Mouse (Mus musculus) megakaryocyte, embryonic 14.5 days (primary cell): Measurements from ENCODE around the gene Zscan2. TPM values are rescaled to one million over a fixed set of nuclear protein-coding genes. Genes with fewer than 3 reads are reported as not detected.
A peak's percentile ranks its signal among the peaks of the same experiment; 100 is the strongest.

Experiments
- H3K27me3 ChIP-seq: replicated peaks from 2 replicates; pipeline ENCODE3; 2012; ENCODE audit warnings: inconsistent platforms
- H3K36me3 ChIP-seq: replicated peaks from 2 replicates; pipeline ENCODE3; 2012; ENCODE audit warnings: low read length, inconsistent platforms, mixed read lengths
- H3K4me1 ChIP-seq: 2 replicates; pipeline ENCODE4 v1.6.1; 2012; ENCODE audit warnings: inconsistent platforms
- H3K4me3 ChIP-seq: replicated peaks from 2 replicates; pipeline ENCODE3; 2012; ENCODE audit warnings: moderate library complexity, mild to moderate bottlenecking, inconsistent platforms
- H3K9me3 ChIP-seq: 2 replicates; pipeline ENCODE4 v1.6.1; 2012; ENCODE audit warnings: inconsistent platforms
- FLI1 ChIP-seq: IDR thresholded peaks from 2 replicates; pipeline ENCODE4 v1.6.1; 2012; ENCODE audit warnings: low read length, inconsistent platforms, mixed read lengths
- GATA1 ChIP-seq: IDR thresholded peaks from 3 replicates; pipeline ENCODE4 v1.6.1; 2012; ENCODE audit warnings: mixed read lengths, low read length, inconsistent platforms, borderline replicate concordance
- polyA plus RNA-seq: library from polyadenylated mRNA; stranded (reverse); fragments of >175 nt; gene quantifications from 2 replicates; pipeline ENCODE4 v1.2.3, GENCODE M21; 2012; ENCODE audit warnings: low replicate concordance; ENCODE audit not compliant: insufficient read depth

Gene Zscan2
- polyA plus RNA-seq, 1 experiment, result 3.6 TPM

DNA sequence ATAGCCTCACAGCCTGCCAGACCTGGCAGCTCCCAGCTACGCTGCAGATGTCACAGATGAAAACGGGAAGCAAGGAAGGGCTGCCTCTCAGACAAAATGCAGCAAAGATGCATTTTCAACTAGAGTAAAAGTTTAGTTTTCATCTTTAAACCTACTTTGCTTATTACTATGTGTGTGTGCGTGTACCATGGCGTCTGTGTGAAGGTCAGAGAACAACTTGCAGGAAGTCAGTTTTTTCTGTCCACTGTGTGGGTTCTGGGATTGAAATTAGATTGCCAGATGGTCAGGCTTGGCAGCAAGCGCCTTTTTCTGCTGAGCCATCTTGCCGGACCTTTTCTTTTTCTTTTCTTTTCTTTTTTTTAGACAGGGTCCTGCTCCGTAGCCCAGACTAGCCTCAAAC, 33.5 kb downstream of the Zscan2 start:
- H3K9me3 ChIP-seq, result no peaks in the 10 kb centered on the region
- no peaks in the 10 kb centered on the region for H3K27me3 ChIP-seq
- H3K36me3 ChIP-seq, result peaks cover 93% of the 10 kb centered on the region
- no peak overlapping the region for H3K4me3 ChIP-seq
- TF ChIP-seq GATA1 (no peak), FLI1 (no peak)
- H3K4me1 ChIP-seq, result peaks cover 62% of the 10 kb centered on the region

DNA sequence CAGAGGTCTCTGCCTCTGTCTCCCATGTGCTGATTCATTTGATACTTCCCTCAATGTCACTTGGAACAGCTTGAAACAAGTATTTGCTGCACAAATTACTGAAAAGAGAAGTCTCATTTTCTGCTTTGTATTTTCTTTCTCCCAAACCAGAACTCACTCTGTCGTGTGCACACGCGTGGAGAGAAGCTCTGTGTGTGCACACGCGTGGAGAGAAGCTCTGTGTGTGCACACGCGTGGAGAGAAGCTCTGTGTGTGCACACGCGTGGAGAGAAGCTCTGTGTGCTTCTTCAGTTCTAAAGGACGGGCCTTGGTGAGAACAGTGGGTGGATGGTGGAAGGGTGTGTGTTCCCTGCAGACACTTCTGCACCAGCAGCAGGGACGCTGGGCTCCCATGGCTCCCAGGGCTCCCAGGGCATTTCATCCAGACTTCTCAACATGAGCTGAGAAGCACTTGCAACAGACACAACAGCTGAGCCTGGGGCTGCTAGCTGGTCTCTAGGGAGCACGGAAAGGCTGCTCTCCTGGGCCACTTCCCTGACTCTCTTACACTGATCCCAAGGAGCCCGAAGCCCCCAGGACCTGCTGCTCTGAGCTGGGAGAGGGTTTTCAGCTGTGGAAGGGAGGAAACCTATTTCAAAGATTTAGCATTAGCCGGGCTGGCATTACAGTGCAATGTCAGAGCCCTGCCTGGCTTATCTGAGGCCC, 34.2 kb downstream of the Zscan2 start:
- Histone ChIP-seq H3K36me3 (peaks cover 90% of the 10 kb centered on the region), H3K27me3 (no peaks in the 10 kb centered on the region), H3K4me3 (no peak overlapping the region), H3K4me1 (peaks cover 61% of the 10 kb centered on the region), H3K9me3 (no peaks in the 10 kb centered on the region)
- no peak for TF ChIP-seq FLI1
- TF ChIP-seq GATA1, result no peak

DNA sequence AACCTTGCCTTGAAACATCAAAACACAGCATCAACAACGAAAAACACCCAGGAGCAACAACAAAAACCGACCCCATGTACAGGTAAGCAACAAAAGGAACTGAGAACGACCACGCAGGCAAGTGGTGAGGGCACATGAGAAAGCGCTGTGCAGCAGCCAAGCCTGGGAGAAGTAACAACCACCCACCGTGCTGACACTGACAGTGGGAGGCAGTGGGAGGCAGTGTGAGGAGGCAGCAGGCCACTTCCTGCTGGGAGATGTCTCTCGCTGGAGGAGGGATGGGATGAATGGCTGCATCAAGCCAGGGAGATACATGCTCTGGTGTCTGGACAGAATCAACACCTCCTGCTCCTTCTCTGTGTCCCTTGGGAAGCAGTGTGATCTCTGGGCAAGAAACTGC, 36.4 kb downstream of the Zscan2 start:
- Histone ChIP-seq H3K36me3 (peaks cover 73% of the 10 kb centered on the region), H3K4me3 (peak overlapping the region; percentile 77), H3K27me3 (no peaks in the 10 kb centered on the region), H3K9me3 (no peaks in the 10 kb centered on the region), H3K4me1 (peaks cover 66% of the 10 kb centered on the region)
- no peak for TF ChIP-seq FLI1
- no peak for TF ChIP-seq GATA1

DNA sequence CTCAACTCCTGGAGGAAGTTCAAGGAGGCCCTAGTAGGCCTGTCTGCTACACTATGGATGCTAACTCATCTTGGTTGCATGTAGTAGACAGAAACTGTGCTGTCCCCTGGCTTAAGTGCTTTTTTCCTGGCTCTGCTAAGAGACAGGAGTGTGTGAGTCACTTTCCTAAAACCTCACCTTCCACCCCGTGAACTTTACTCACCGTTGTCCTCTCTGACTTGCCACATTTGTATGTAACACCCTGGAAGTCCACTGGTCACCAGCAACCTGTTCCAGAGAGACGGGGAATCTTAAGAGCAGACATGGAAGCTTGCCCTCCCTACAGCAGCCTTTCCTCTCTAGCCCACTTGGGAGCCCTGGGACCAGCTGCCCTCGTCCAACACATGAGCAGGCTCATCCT, 37.0 kb downstream of the Zscan2 start:
- Histone ChIP-seq H3K4me1 (peaks cover 66% of the 10 kb centered on the region), H3K9me3 (no peaks in the 10 kb centered on the region), H3K4me3 (no peak overlapping the region), H3K27me3 (no peaks in the 10 kb centered on the region), H3K36me3 (peaks cover 67% of the 10 kb centered on the region)
- TF ChIP-seq GATA1 (no peak), FLI1 (no peak)

DNA sequence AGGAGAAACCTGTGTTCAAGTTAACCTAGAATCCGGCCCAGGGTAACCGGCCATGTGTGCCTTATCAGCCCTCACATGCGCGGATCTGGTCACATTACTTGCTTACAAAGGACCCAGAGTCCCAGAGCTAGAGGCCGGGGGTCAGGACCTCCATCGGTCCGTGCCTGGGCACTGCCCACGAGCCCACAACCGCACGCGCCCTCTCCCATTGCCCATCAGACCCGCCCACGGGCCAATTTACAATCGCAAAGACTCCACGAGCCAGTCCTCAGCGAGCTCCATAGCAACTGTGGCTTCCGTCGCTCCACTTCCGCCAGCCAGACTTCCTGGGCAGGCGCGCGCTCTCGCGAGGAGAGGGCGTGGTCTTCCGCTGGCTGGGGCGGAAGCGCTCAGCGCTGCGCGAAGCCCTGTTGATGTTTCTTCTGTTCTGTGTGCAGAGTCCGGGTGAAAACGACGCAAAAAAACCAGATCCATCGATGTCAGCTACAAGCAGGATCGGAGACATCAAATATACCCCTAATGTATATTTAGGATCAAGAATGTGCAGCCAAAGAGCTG, 40.3 kb downstream of the Zscan2 start, which contains the start of gene Wdr73:
Gene Wdr73, minus strand, starts transcription at position 326 of the 558 bp plus-strand sequence.
- Histone ChIP-seq H3K27me3 (no peaks in the 10 kb centered on the region), H3K36me3 (peaks cover 57% of the 10 kb centered on the region), H3K4me1 (peaks cover 73% of the 10 kb centered on the region), H3K4me3 (peak within 1 kb of the TSS; percentile 96), H3K9me3 (no peaks in the 10 kb centered on the region)
- TF ChIP-seq FLI1, result peak; percentile 65; the same call in 1 of the 2 replicates
- TF ChIP-seq GATA1, result no peak

DNA sequence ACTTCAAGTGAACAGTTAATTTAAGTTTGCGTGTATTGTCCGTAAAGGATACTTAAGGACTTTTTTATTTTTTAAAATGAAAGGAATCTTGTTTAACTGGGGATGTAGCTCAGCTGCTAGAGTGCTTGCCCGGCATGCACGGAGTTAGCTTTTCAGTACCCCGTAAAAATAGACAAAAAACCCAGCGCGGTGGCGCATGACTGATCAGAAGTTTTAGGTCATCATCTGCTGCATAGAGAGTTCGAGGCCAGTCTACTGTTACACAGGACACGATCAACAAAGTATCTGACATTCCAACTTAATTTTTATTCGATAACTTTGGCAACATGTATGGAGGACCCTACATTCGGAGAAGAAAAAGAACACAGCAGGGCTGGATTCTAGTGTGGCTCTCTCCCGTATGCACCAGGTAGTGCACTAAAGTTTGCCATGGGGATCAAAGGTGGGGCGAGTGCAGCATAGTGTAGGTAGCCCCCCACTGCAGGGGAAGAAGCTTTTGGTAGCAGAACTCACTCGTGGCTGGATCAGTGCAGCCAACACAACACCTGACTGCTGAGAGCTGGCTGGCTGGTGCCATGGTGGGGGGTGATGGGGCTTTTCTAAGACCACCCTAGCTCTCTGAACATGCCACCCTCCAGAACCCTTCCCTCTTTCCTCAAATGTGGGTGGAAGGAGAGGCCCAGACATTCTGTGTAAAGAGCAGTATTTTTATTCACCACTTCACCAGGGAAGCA, 41.0 kb downstream of the Zscan2 start:
- TF ChIP-seq FLI1 (no peak), GATA1 (no peak)
- Histone ChIP-seq H3K36me3 (peaks cover 56% of the 10 kb centered on the region), H3K9me3 (no peaks in the 10 kb centered on the region), H3K27me3 (no peaks in the 10 kb centered on the region), H3K4me3 (peak overlapping the region; percentile 96), H3K4me1 (peaks cover 71% of the 10 kb centered on the region)

DNA sequence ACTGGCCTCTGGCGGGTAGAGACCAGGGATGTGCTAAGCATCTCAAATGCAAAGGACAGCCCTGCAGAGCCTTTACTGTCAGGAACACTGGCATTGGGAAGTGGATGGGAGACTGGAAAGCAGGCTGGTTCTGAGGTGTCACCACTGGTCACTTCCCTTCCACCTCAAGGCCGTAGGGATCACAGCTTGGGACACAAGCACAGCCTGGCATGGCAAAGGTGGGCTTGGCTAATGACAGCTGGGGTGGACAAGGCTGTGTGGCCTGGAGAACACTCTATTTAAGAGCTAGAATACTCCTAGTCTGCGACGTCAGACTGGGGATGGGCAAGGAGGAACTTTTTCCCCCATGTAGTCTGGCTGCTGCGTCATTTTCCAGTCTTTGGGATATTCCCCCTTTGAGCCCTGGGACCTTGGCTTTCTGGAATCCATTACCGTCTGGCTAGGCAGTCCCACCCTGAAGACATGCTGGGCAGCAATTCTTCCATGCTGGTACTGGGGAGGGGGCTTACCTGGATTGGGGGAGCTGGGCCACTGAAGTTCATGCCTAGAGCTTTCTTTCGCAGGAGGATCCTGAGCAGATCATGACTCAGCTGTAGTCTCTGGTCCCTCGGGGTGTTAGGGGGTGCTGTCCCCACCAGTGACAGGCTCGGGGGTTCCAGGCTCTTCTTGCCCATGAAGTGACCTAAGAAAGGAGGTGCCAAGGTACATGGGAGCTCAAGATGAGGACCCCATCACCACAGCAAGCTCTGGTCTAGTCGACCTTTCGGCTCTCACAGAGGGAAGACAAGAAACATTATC, 43.1 kb downstream of the Zscan2 start:
- H3K36me3 ChIP-seq, result peaks cover 51% of the 10 kb centered on the region
- peak overlapping the region; percentile 89 for H3K4me3 ChIP-seq
- H3K4me1 ChIP-seq, result peaks cover 59% of the 10 kb centered on the region
- TF ChIP-seq GATA1, result no peak
- no peak for TF ChIP-seq FLI1
- no peaks in the 10 kb centered on the region for H3K9me3 ChIP-seq
- no peaks in the 10 kb centered on the region for H3K27me3 ChIP-seq

DNA sequence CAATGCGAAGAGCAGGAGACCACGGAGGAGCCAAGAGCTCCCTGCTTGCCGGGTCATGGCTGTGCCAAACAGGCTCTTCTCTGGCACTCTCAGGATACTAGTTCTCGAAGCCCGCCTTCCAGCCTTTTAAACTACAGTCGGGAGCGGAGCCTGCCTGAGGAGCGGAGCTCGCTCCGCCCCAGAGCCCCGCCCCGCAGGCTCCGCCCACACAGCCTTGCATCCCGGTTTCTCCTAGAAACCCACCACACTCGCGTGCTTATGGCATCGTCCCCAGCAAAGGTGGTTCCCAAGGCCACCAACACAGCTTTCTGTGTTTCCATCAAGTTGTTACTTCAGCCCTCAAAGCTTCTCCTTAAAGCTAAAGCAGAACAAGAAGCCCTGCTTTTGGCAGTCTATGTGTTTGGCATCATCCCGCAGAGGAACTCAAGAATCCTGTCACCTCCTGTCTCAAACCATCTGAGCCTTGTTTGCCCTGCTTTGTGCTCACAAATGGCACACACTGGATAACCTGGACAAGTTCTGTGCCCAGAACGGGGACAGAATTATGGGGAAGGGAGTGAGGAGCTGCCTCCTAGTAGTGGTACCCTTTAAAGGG, 44.3 kb downstream of the Zscan2 start, which contains the start of gene Nmb:
Gene Nmb, minus strand, starts transcription at position 156 of the 595 bp plus-strand sequence.
- Histone ChIP-seq H3K4me3 (peak within 1 kb of the TSS; percentile 89), H3K9me3 (no peaks in the 10 kb centered on the region), H3K4me1 (peaks cover 53% of the 10 kb centered on the region), H3K27me3 (no peaks in the 10 kb centered on the region), H3K36me3 (peaks cover 52% of the 10 kb centered on the region)
- no peak for TF ChIP-seq GATA1
- TF ChIP-seq FLI1, result no peak

DNA sequence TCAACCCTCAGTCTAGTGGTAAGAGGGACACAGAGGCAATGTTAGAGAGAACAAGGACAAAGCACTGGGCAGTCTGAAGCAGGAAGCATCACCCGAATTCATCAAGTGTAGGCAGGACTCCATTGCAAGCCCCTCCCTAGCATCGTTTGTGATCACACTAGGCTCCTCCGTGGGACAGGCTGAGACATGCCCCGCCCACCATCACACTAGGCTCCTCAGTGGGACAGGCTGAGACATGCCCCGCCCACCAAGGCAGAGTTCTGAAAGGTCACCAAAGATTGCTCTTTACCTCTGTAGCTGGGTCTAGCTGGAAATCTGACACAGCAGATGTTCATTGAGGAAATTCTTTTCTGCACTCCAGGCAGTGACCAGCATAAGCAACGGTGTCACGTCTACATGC, 50.3 kb downstream of the Zscan2 start:
- Histone ChIP-seq H3K4me3 (no peak overlapping the region), H3K9me3 (no peaks in the 10 kb centered on the region), H3K27me3 (no peaks in the 10 kb centered on the region), H3K4me1 (peaks cover 20% of the 10 kb centered on the region), H3K36me3 (peaks cover 82% of the 10 kb centered on the region)
- TF ChIP-seq GATA1 (no peak), FLI1 (no peak)
